Mouse (Mus musculus) heart, postnatal 36 days (tissue): ENCODE measurements around the gene Moxd1. TPM values are rescaled to one million over a fixed set of nuclear protein-coding genes. Genes with fewer than 3 reads are reported as not detected.
A peak's percentile ranks its signal among the peaks of the same experiment; 100 is the strongest.

Source experiments
- DNase-seq, 2 experiments: peaks; one replicate each; pipeline ENCODE4 v3.0.0; 2021 to 2022
- intact Hi-C: fragments of 180-260 bp; cut with DNase I; formaldehyde crosslinking; loops from one replicate; pipeline ENCODE4 v1.15.1; 2025
- total RNA-seq, 2 experiments: library from RNA; stranded (reverse); gene quantifications; 2 replicates each; pipeline ENCODE4 v1.2.3; 2021

Moxd1 gene
- under 1 TPM; 0.11 to 0.30 TPM for total RNA-seq

DNA sequence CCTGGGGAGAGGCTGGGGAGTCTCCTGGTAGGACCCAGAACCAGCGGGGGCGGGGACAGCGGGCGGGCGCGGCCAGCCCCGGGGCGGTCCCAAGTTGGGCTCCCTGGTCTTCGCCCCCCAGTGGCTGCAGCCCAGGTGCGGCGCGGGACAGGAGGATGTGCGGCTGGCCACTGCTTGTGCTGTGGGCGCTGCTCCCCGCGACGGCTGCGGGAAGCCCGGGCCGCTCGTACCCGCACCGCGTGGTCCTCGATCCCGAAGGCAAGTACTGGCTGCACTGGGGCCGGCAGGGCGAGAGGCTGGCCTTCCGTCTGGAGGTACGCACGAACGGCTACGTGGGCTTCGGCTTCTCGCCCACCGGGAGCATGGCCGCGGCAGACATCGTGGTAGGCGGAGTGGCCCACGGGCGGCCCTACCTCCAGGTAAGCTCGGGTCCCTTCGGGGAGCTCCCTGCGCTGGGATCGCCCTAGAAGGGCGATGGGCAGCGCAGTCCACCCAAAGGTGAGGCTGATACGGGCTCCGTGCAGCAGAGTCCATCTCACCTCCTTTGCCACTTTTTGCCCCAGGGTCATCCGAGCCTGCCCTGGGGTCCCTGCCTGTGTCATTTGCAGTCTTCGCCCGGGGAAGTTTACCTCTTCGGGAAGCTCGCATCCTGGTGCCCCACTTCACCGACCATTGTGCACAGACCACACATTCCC is at the start of gene Moxd1:
Moxd1 (plus strand) TSS at position 69 of the 695 bp plus-strand sequence.
- peak; percentile 3 to 7 for DNase-seq
- intact Hi-C loops = no loop called here

DNA sequence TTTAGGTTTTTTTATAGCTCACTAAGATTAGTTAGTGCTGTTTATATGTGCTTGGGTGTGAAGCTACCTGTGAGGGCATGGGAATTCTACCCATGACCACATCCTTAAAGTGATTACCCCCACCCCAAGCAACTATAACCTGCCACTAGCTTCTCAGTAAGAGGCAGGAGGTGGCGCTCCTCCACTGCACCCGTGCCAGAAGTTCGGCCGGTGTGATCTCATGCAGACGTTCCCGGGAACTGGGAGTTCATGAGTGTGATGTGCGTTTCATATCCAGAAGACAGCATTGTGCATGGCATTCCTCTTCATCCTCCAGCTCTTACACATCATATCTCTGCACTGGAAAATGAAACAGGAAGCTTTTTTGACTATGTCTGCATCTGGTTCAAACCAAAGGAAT is 32.9 kb upstream of the Moxd1 start:
- intact Hi-C loops = no loop called here
- DNase-seq = no peak

- intact Hi-C loops = loop anchor here (1.0 kb wide), 1 partner anchor 106 kb away; no protein-coding TSS in a partner anchor
- DNase-seq = no peak
Observed at GRCm38 (mm10) chr10:24191977-24192376, 31.3 kb upstream of the Moxd1 start.

DNA sequence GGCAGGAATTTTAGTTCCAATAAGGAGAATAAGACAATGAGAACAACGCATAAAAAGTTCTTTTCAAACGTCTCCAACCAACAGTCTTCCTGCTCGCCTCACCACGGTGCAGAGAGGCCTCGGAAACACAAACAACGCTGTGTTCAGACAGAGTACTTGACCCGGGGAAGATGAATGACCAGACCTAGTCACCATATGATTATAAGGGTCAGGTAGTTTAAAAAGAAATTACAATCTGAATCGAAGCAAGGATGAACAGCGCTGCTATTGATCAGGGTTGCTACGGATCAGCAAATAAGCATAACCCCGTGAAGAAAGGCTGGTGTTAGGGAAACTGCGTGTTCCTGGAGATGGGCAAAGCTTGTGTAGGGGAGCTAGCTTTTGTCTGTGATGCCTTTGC is 24.0 kb upstream of the Moxd1 start:
- DNase-seq = no peak
- intact Hi-C loops = no loop called here

DNA sequence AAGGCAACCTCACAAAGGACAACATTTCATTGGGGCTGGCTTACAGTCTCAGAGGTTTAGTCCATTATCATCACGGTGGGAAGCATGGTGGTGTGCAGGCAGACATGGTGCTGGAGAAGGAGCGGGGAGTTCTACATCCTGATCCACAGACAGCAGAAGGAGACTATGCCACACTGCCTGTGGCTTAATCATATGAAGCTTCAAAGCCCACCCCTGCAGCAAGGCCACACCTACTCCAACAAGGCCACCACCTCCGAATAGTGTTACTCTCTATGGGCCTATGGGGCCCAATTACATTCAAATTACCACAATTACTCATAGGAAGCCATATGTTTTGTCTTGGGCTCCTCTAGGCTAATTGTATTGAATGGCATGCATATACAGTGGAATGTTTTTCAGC is 23.2 kb upstream of the Moxd1 start:
- DNase-seq = no peak
- intact Hi-C loops = no loop called here

DNA sequence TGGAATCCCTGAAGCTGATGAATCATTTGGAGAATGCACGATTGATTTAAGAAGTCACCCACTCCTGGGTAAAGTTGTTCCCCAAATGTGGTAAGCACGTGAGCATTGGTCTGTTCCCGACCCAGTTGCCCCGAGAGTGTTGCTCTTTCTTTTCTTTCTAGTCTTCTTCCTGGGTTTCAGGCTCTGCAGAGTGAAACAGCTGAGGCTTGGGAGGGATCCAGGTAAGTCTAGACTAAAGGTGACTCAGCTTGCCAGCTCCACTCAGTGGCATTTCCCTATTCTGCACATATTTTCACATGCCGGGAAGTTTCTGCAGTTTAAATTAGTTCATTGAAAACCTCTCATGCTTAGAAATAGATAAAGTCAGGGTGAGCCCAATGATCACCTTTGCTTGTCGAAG is 13.2 kb upstream of the Moxd1 start:
- intact Hi-C loops = no loop called here
- no peak for DNase-seq

DNA sequence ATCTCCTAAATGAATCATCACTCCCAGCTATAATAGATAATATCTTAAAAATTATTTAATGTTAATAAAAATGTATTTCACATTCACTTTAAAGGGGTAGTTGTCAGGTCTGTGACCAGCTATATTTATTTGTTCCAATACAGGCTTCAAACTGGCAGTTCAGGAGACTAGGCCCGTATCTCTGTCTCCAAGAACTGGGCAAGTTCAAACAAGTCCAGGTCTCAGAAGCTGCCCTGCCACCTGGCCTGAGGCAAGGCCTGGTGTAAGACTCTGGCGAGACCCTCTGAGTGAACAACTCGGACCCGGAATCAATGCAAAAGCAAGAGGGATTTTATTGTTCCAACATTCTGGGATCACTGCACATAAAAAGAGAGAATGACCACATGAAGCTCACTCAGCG is 10.0 kb upstream of the Moxd1 start:
- intact Hi-C loops = no loop called here
- DNase-seq = no peak

DNA sequence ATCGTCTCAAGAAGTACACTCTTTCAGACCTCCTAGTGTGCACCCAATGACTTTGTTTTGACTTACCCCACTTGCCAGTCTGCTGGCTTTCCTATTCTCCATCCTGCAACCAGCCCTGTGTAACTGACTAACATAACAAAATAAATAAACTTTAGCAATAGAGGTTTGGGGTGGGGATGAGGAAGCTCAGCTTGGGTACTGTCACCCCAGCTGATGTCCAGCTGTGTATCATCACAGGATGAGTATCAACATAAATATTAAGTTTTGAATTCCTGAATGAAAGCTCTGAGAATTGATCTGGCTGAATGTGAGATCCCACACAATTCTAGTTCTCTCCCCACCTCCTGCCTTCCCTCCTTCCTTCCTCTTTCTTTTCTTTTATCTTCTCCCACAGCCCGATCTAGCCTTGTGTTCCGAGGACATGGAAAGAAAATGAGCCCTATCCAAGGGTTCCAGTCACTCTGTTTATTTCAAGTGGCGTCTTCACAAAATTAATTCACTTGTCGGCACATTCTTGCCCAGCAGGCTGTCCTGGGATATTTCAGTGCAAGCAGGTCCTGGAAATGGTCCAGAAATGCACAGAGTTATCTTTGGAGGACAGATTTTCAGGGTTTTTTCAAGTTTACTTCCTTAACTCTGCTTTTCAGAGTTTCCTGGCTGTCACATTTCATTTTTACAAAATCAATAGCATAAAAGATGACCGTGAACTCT is 5.6 kb upstream of the Moxd1 start:
- DNase-seq = no peak
- intact Hi-C loops = no loop called here

DNA sequence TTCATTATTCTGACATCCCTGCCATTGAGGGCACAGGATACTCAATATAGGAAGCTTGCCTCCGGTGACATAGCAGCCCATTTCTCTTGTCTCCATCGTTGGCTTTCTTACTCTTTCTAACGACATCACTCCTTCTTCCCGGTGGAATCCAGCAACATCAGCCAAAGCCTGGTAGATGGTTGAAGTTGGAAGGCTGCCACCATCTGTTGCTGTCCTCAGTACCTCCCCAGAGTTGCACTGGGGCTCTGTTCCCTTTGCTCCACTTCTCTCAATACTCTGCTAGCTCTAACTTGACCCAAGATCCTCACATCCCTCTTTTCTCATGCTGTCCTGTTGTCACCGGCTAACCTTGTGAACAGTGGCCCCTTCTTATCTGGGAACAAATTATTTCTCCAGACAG is 2.4 kb upstream of the Moxd1 start:
- intact Hi-C loops = no loop called here
- DNase-seq = no peak

- no peak for DNase-seq
- intact Hi-C loops = no loop called here
Observed at GRCm38 (mm10) chr10:24222911-24223310, 406 bp upstream of the Moxd1 start.

DNA sequence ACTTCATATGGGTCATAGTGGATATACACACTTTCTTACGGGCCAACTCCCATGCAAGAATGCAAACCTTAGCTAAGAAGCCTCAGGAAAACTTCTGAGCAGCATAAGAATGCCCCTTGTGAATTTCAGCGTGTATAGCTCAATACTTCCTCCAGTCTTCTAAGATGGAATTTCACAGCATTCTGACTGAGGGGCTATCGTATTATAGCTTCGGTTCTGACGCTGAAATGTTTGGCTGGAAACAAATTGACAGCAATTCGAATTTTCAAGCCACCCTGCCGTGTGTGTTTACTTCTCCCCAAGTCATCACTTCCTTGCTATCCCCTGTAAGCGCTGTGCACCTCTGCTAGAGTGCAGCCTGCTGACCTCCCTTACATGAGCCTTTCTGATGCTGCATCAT is 1.3 kb downstream of the Moxd1 start:
- intact Hi-C loops = no loop called here
- DNase-seq = no peak

DNA sequence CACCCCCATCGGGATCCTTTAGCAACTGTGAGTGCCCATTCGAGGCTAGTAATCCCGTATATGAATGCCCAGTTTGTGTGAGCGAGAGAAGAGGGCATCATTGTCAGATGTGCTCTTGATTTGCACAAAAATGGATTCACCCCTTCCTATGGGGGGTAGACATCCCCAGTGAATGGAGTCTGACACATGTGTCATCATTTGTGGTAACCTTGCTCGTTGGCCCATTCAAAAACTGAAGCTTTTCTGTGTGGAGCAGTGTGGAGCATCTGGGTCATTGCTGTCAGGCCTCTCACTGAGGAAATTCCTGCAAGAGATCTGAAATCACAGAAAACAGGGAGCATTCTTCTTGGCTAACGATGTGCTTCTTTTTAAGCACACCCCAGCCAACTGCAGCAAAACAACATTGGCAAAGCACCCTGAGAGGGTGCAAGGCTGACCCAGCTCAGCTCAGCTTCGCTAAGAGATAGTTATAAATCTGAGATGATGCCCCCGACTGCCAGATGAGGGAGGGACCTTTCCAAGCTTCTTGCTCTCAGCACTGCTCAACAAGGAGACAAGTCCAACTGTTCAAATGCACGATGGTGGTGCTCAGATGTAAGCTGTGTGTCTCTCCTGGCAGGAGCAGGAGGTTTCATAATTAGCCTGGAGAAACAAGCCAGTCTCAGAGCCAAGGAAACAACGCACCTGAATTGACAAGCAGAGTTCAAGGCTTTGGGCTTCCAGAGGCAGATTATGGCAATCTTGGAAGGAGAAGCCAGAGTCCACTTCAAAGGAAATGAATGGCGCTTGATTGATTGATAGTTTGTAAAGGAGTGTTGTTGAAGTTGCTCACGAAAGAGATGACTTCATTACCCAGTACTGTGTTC is 5.2 kb downstream of the Moxd1 start:
- DNase-seq = no peak
- intact Hi-C loops = no loop called here

DNA sequence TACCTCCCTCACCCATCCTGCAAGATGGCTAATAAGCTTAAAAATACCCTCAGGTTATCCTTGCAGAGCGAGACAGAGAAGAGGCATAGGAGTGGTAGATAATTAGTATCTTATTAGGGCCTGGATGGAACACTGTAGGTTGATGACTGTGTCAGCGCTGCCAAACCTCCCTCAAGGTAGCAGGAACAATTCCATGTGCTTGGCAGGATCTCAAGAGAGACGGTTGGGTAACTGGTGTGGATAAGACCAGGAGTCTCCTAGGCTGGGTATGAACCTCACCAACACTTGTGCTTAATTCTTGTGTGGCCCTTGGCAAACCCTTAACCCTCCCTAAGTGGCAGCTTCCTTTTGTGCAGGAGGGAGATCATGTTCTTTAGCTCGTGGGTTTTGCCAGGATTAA is 9.0 kb downstream of the Moxd1 start:
- no peak for DNase-seq
- intact Hi-C loops = no loop called here

GRCm38 (mm10) chr10:24235426-24236283 is 12.3 kb downstream of the Moxd1 start:
- intact Hi-C loops = no loop called here
- DNase-seq = no peak

GRCm38 (mm10) chr10:24246815-24247214 is 23.5 kb downstream of the Moxd1 start:
- intact Hi-C loops = no loop called here

GRCm38 (mm10) chr10:24248116-24248515 is 24.8 kb downstream of the Moxd1 start:
- DNase-seq = no peak
- intact Hi-C loops = no loop called here

More at GRCm38 (mm10) chr10:24246815-24247214, 23.5 kb downstream of the Moxd1 start:
- no peak for DNase-seq

DNA sequence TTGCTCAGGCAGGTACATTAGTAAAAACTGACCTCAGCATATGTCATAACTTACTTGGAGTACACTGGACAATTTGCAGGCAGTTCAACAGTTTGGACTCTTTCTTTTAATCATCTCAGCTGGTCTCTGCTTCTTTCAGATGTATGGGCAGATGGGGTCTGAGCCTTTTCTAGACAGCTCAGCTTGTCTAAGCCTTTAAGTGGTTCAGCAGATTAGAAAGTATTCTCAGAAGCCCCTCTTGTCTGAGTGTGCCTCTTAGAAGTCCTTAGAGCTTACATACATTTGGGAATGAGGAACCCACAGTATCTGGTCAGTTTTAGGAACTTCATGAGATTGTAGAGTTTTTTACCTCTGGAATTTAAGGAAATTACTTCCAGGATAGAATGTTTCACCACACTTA is 28.3 kb downstream of the Moxd1 start:
- intact Hi-C loops = no loop called here
- no peak for DNase-seq

GRCm38 (mm10) chr10:24258150-24258549 is 34.8 kb downstream of the Moxd1 start:
- DNase-seq = no peak
- intact Hi-C loops = no loop called here

GRCm38 (mm10) chr10:24258885-24259284 is 35.6 kb downstream of the Moxd1 start:
- intact Hi-C loops = no loop called here
- DNase-seq = no peak

- intact Hi-C loops = no loop called here
- no peak for DNase-seq
Observed at GRCm38 (mm10) chr10:24259794-24260590, 36.7 kb downstream of the Moxd1 start.
